17 mouse cellular contexts compared by ENCODE assay signal in genomic region chr13:39835302-39835701, GRCm38 (mm10).
A peak's percentile ranks its signal among the peaks of the same experiment; 100 is the strongest.
DNase-seq lines count a peak whose midpoint lies in the region; ATAC-seq lines count a peak whose summit lies in the region.
"Had no signal": no experiment of that assay in that cellular context is flagged by ENCODE, and none has a peak within 500 bp of the region (broad histone marks: within the 10 kb centered on the region; RNA-seq: fewer than 3 reads in every experiment).

No protein-coding gene starts in this region.

- no peaks in the 10 kb centered on the region for H3K9me3 ChIP-seq in hindbrain, embryonic 16.5 days (ENCODE audit: control insufficient read depth, low read length)
- H3K9me3 ChIP-seq in hindbrain, embryonic 12.5 days (replicated peaks), result no peaks in the 10 kb centered on the region
- no peaks in the 10 kb centered on the region for H3K9me3 ChIP-seq in midbrain, embryonic 13.5 days
- no peaks in the 10 kb centered on the region for H3K9me3 ChIP-seq in midbrain, embryonic 16.5 days (replicated peaks; ENCODE audit: control insufficient read depth, low read length, poor library complexity, severe bottlenecking)
- H3K9me3 ChIP-seq: heart, embryonic 13.5 days; limb, embryonic 15.5 days; neural tube, embryonic 15.5 days had no signal

- H3K4me1 ChIP-seq in hindbrain, embryonic 16.5 days (ENCODE audit: control insufficient read depth, insufficient read depth, low read depth, low read length), result peaks cover 3% of the 10 kb centered on the region
- peaks cover 3% of the 10 kb centered on the region; the same call in 1 of the 2 replicates for H3K4me1 ChIP-seq in hindbrain, embryonic 12.5 days
- peaks cover 9% of the 10 kb centered on the region for H3K4me1 ChIP-seq in midbrain, embryonic 13.5 days (replicated peaks)
- no peaks in the 10 kb centered on the region for H3K4me1 ChIP-seq in midbrain, embryonic 16.5 days (ENCODE audit: control insufficient read depth, insufficient read depth, low read length)
- H3K4me1 ChIP-seq: heart, embryonic 13.5 days; limb, embryonic 15.5 days; neural tube, embryonic 15.5 days had no signal

- H3K27ac ChIP-seq in hindbrain, embryonic 16.5 days (ENCODE audit: low read depth, low read length), result no peak overlapping the region
- no peak overlapping the region for H3K27ac ChIP-seq in hindbrain, embryonic 12.5 days
- H3K27ac ChIP-seq in midbrain, embryonic 13.5 days, result no peak overlapping the region
- H3K27ac ChIP-seq in midbrain, embryonic 16.5 days (ENCODE audit: low read length), result no peak overlapping the region
- H3K27ac ChIP-seq: heart, embryonic 13.5 days; limb, embryonic 15.5 days; neural tube, embryonic 15.5 days had no signal

- no peak overlapping the region for H3K9ac ChIP-seq in hindbrain, embryonic 16.5 days (ENCODE audit: low read depth, low read length)
- no peak overlapping the region for H3K9ac ChIP-seq in hindbrain, embryonic 12.5 days
- H3K9ac ChIP-seq in midbrain, embryonic 13.5 days (replicated peaks), result no peak overlapping the region
- no peak overlapping the region for H3K9ac ChIP-seq in midbrain, embryonic 16.5 days (ENCODE audit: low read depth, low read length)
- H3K9ac ChIP-seq: heart, embryonic 13.5 days; limb, embryonic 15.5 days; neural tube, embryonic 15.5 days had no signal

- H3K4me3 ChIP-seq in hindbrain, embryonic 16.5 days (ENCODE audit: low read length), result no peak overlapping the region
- no peak overlapping the region for H3K4me3 ChIP-seq in hindbrain, embryonic 12.5 days
- H3K4me3 ChIP-seq in midbrain, embryonic 13.5 days (replicated peaks), result 0 out of 2 replicates have a peak overlapping the region, but pooled peaks have one; percentile 1
- H3K4me3 ChIP-seq in midbrain, embryonic 16.5 days (ENCODE audit: low read depth, low read length), result no peak overlapping the region
- H3K4me3 ChIP-seq: heart, embryonic 13.5 days; limb, embryonic 15.5 days; myocyte; neural tube, embryonic 15.5 days had no signal

- no peaks in the 10 kb centered on the region for H3K36me3 ChIP-seq in hindbrain, embryonic 16.5 days (ENCODE audit: control insufficient read depth, insufficient read depth, low read length)
- H3K36me3 ChIP-seq in hindbrain, embryonic 12.5 days, result no peaks in the 10 kb centered on the region
- H3K36me3 ChIP-seq in midbrain, embryonic 13.5 days, result no peaks in the 10 kb centered on the region
- H3K36me3 ChIP-seq in midbrain, embryonic 16.5 days (ENCODE audit: control insufficient read depth, insufficient read depth, low read length), result no peaks in the 10 kb centered on the region
- H3K36me3 ChIP-seq: heart, embryonic 13.5 days; limb, embryonic 15.5 days; neural tube, embryonic 15.5 days had no signal

- peak; percentile 14 to 15 for DNase-seq in cerebellum, postnatal 25 days
- no peak for DNase-seq in cerebellum, adult 9-11 months
- no peak for DNase-seq in adrenal gland, adult (ENCODE audit: inconsistent age in 2 of 2, low spot score in 1 of 2)
- DNase-seq: adrenal gland, postnatal 10 days; heart, postnatal 36 days; kidney, postnatal 10 days; right cerebral cortex, adult 18-20 months; thymus, postnatal 4 days had no signal

- no peaks in the 10 kb centered on the region for H3K27me3 ChIP-seq in hindbrain, embryonic 16.5 days (replicated peaks; ENCODE audit: control insufficient read depth, insufficient read depth, low read length)
- no peaks in the 10 kb centered on the region for H3K27me3 ChIP-seq in hindbrain, embryonic 12.5 days
- H3K27me3 ChIP-seq in midbrain, embryonic 13.5 days, result no peaks in the 10 kb centered on the region
- H3K27me3 ChIP-seq in midbrain, embryonic 16.5 days (ENCODE audit: control insufficient read depth, insufficient read depth, low read depth, low read length), result no peaks in the 10 kb centered on the region
- H3K27me3 ChIP-seq: heart, embryonic 13.5 days; limb, embryonic 15.5 days; neural tube, embryonic 15.5 days had no signal

- ATAC-seq in hindbrain, embryonic 16.5 days, result no peak
- no peak for ATAC-seq in hindbrain, embryonic 12.5 days (ENCODE audit: low FRiP score)
- ATAC-seq in midbrain, embryonic 13.5 days, result no peak
- no peak for ATAC-seq in midbrain, embryonic 16.5 days
- ATAC-seq: intestine, embryonic 16.5 days had no signal

- 34% methylated on average over 5 of the region's 5 CpGs for WGBS in hindbrain, embryonic 16.5 days
- 46% methylated on average over 5 of the region's 5 CpGs for WGBS in hindbrain, embryonic 12.5 days
- WGBS in midbrain, embryonic 13.5 days, result 20% methylated on average over 5 of the region's 5 CpGs
- WGBS in midbrain, embryonic 16.5 days, result 22% methylated on average over 5 of the region's 5 CpGs

- H3K4me2 ChIP-seq in hindbrain, embryonic 16.5 days (ENCODE audit: low read length), result peak overlapping the region; percentile 13; the same call in 1 of the 2 replicates
- no peak overlapping the region for H3K4me2 ChIP-seq in hindbrain, embryonic 12.5 days (replicated peaks)
- H3K4me2 ChIP-seq in midbrain, embryonic 13.5 days (replicated peaks), result peak overlapping the region; percentile 25; the same call in 1 of the 2 replicates
- H3K4me2 ChIP-seq in midbrain, embryonic 16.5 days (ENCODE audit: low read length), result no peak overlapping the region
- H3K4me2 ChIP-seq: heart, embryonic 13.5 days; limb, embryonic 15.5 days had no signal

Comparison
In these comparisons a context has a peak if more than half of its experiments do, and no peak if none do; other contexts are left out.
1. DNase-seq: peak in cerebellum, postnatal 25 days (2 of 2); none in cerebellum, adult 9-11 months (single experiment) and adrenal gland, adult (0 of 2).
2. H3K4me2 ChIP-seq: peak in hindbrain, embryonic 16.5 days (single experiment) and midbrain, embryonic 13.5 days (single experiment); none in hindbrain, embryonic 12.5 days (single experiment) and midbrain, embryonic 16.5 days (single experiment).